Mouse (Mus musculus) right cerebral cortex, adult 18-20 months (tissue): ENCODE measurements at regions not wholly inside any gene's neighbourhood (a gene's known extent, or its start where the extent isn't known, plus 50 kb on each side); places are given as distances from the start of the nearest gene placed in this dataset.
"Not testable (repeated sequence)": the region's sequence is repeated elsewhere in the genome, so short reads cannot be mapped to it uniquely, and the experiment has no call there.

ENCODE experiments used
- DNase-seq: peaks from one replicate; pipeline ENCODE4 v3.0.0; 2022; ENCODE audit warnings: mixed read lengths

DNA sequence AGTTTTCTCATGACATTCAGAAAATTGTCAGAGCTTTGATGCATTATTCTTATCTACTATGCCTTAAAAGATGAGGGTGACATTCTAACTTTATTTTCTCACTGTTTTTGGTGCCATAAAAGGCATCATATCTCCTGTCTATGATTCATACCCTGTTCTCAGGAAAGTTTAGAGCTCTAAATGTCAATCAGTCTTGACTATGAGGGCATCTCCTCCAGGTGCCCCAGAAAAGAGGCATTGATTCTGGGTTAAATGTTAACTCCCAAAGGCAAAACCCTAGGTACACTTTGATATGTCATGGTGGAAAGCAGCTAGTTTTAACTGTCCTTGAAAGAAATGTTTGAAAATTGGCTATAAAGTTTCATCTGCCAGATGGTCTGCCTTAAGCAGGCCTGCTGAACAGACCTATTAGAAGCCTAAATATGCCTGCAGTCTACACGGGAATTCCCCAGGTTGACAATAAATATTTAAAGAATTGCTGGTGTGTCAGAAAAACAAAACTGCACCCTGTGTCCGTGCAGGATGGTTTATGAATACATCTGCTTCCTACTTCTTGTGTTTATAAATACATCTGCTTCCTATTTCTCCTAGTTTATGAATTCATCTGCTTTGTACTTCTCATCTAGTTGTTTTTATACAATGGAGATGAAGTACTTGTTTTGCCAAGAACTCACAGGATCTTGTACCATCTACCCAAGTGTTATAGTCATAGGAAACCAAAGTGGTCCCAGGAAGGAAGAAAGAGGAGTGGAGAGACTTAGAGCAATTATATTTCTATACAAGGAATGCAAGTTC is 172.3 kb downstream of the Snca start:
- DNase-seq = no peak

DNA sequence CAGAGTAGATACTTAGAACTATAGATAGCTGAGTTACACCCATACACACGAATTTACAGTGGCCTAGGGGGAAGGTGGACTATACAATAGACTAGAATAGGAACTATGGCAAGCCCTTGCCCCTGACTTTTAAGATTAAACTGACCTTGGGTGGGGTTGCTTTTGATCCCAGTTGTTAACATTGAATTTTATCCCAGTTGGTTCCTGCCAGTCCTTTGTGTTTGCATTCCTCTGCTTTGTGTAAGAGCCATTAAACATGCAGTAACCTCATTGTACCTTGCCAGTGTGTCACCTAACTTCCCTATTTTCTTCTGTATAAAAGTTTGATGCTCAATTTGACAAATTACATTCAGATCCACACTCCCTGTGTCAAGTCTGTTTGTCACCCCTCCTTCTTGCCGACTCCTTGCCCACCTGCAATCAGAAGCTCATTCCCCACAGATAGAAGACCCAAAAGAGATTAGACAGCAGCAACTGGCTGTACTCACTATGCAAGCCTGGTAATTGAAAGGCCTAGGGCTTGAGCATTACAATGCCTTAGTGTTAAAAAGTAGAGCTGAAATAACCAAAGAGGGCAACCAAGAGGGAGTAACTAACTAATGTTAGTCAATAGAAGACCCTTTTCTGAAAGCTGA is 182.6 kb downstream of the Snca start:
- DNase-seq = not testable (repeated sequence)

DNA sequence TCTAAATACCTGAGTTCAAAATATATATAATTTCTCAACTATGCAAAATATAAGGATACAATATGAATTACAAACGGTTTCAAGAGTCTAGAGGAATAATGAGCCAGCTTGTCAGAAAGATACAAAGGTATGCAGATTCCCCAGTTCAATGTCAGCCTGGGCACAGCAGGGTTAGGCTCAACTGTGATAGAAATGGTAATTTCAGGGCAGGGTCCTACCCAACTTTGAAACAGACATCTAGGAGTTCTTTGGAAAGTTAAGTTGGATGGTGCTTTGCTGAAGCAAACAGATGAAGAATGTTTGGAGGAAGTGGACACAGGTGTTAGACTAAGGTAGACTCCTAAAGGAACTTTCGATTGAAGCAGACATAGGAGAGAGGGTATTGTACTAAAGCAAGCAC is 187.4 kb downstream of the Snca start:
- no peak for DNase-seq

DNA sequence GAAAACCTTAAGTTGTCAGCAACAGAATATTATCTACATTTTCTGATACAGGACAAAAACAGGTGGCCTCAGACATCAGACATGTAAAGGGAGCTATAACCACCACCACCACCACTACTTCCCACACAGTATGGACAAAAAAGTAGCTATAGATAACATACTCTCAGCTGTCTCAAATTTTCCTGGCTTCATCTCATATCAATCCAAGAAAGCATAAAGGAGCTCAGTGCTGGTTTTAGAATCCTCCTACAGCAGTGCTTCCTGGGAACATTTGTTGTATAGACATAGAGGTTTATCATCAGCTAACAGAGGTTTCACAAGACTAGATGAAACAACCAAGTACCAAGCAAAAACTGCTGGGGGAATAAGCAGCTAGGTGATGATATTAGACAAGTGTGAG is 213.3 kb downstream of the Snca start:
- DNase-seq = peak; percentile 1

DNA sequence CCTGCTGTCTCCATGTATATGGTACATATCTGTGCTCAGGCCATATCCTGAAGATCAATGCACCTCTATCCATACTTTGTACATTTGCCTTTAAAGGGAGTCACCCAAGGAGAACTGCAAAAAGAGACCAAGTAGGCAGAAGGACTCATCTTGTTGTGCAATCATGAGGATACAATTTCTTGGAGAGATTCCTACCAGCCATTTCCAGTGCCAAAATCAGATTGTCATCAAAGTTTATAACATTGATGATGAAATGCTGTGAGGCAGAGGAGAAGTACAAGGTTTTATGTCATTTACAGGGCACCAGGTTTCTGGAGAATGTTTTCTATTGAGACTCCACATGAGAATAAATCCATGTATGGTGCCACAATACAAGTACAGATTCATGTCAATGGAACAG is 229.5 kb downstream of the Snca start:
- DNase-seq = no peak

DNA sequence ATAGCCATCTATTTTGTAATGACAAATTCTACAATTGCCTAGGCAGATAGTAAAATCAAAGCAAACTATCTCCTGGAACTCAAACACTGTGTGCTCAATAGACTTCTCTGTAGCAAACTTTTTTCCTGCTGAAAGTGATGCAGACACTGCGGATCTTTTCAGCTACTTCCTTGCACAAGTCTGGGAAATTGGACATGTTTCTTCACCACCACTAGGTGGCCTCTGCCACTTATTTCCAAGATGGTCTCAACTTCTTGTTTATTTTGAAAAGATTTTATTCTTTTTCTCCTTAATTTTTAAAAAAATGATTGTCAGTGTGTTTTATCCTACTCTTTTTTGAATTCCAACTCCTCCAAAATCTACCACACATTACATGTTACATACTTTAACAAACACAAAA is 265.4 kb downstream of the Snca start:
- peak; percentile 1 for DNase-seq

DNA sequence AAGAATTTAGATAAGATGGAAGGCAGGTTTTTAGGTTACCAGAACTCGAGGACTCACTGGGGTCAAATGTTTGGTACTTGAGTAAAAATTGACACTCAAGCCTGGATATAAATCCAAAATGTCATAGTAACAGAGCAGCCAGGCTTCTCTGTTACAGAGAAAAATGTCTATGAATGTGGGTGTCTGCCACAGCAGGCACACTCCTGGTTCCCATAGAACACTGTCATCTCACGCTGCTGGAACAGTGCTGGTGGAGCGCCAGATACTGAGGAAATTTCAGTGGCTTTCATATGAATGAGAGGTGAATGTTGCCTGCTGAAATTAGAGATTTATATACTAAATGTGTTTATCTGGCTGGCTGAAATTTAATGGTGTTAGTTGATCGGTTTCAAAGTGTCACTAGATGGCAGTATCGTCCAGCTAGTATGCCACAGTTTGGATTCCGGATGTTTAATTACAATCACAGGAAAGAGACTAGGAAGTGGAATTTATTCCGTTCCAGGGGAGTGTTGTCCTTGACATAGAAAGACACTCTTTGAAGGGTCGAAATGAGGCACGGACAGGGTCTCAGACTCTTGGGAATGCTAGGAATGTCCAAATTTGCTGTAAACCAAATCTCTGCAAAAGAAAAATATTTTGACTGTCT is 273.9 kb downstream of the Snca start:
- DNase-seq = peak; percentile 21
